Mouse (Mus musculus) forebrain, embryonic 15.5 days (tissue): ENCODE results near the gene Olfr25. TPM values are rescaled to one million over a fixed set of nuclear protein-coding genes. Genes with fewer than 3 reads are reported as not detected.

Source experiments
- ATAC-seq: fragments of 200-750 bp; cut with Nextera tagmentation; replicated peaks from 2 replicates; pipeline ENCODE4 v1.8.0; 2017; ENCODE audit warnings: mild to moderate bottlenecking, moderate TSS enrichment, moderate library complexity
- H3K27ac ChIP-seq: fragments of 300-500 bp; sonication (generic); replicated peaks from 2 replicates; pipeline ENCODE4 v1.5.1; 2015; ENCODE audit warnings: mild to moderate bottlenecking, inconsistent platforms
- H3K27me3 ChIP-seq: fragments of 300-500 bp; sonication (generic); 2 replicates; pipeline ENCODE4 v1.6.1; 2015; ENCODE audit warnings: inconsistent platforms
- H3K36me3 ChIP-seq: fragments of 300-500 bp; sonication (generic); 2 replicates; pipeline ENCODE4 v1.6.1; 2015; ENCODE audit warnings: mild to moderate bottlenecking, inconsistent platforms
- H3K4me1 ChIP-seq: fragments of 300-500 bp; sonication (generic); 2 replicates; pipeline ENCODE4 v1.6.1; 2015; ENCODE audit warnings: inconsistent platforms
- H3K4me2 ChIP-seq: fragments of 300-500 bp; sonication (generic); replicated peaks from 2 replicates; pipeline ENCODE4 v1.6.1; 2015; ENCODE audit warnings: mild to moderate bottlenecking, inconsistent platforms
- H3K4me3 ChIP-seq: fragments of 300-500 bp; sonication (generic); 2 replicates; pipeline ENCODE4 v1.5.1; 2015; ENCODE audit warnings: mild to moderate bottlenecking, inconsistent platforms
- H3K9ac ChIP-seq: fragments of 300-500 bp; sonication (generic); replicated peaks from 2 replicates; pipeline ENCODE4 v1.6.1; 2015; ENCODE audit warnings: mild to moderate bottlenecking, inconsistent platforms
- H3K9me3 ChIP-seq: fragments of 300-500 bp; sonication (generic); 2 replicates; pipeline ENCODE4 v1.6.1; 2016; ENCODE audit warnings: inconsistent platforms
- WGBS: fragments of 180-500 bp; shearing (Covaris S2); methylation state at CpG from one replicate; pipeline ENCODE4 v1.1.7; 2015; ENCODE audit warnings: mixed read lengths; 5-methylcytosine and 5-hydroxymethylcytosine counted together
- polyA plus RNA-seq: library from polyadenylated mRNA; unstranded; fragments of >200 nt; fragmentation: Nextera tagmentation; extraction: Ambion mirVana; gene quantifications from 2 replicates; pipeline ENCODE4 v1.2.1, GENCODE M21; 2015

The Olfr25 gene
- polyA plus RNA-seq, result not detected in 2 replicates

- H3K4me3 ChIP-seq, result no peak within 1 kb of the TSS
- no peak within 1 kb of the TSS for H3K27ac ChIP-seq
- WGBS, result 64% methylated on average over 3 of the region's 3 CpGs
- H3K36me3 ChIP-seq, result no peaks in the 10 kb centered on the region
- no peak within 1 kb of the TSS for H3K9ac ChIP-seq
- no peak within 1 kb of the TSS for H3K4me2 ChIP-seq
- no peaks in the 10 kb centered on the region for H3K9me3 ChIP-seq
- H3K4me1 ChIP-seq, result no peaks in the 10 kb centered on the region
- no peaks in the 10 kb centered on the region for H3K27me3 ChIP-seq
- ATAC-seq, result no peak
Measured at GRCm38 (mm10) chr9:38328760-38329159, at the start of gene Olfr25. TSS of gene Olfr25 (plus strand) at chr9:38329060.

- no peak for ATAC-seq
- no peak within 1 kb of the TSS for H3K9ac ChIP-seq
- H3K4me1 ChIP-seq, result no peaks in the 10 kb centered on the region
- H3K36me3 ChIP-seq, result no peaks in the 10 kb centered on the region
- H3K27ac ChIP-seq, result no peak within 1 kb of the TSS
- H3K4me3 ChIP-seq, result no peak within 1 kb of the TSS
- no peaks in the 10 kb centered on the region for H3K27me3 ChIP-seq
- H3K9me3 ChIP-seq, result no peaks in the 10 kb centered on the region
- 90% methylated on average over 1 of the region's 1 CpGs for WGBS
- no peak within 1 kb of the TSS for H3K4me2 ChIP-seq
Measured at GRCm38 (mm10) chr9:38290807-38291206, 38.1 kb upstream of the Olfr25 start, which contains the start of gene Olfr896-ps1. TSS of gene Olfr896-ps1 (plus strand) at chr9:38291107.

- Histone ChIP-seq H3K4me2 (no peak within 1 kb of the TSS), H3K27ac (no peak within 1 kb of the TSS), H3K36me3 (no peaks in the 10 kb centered on the region), H3K4me3 (no peak within 1 kb of the TSS), H3K9ac (no peak within 1 kb of the TSS), H3K4me1 (no peaks in the 10 kb centered on the region), H3K9me3 (no peaks in the 10 kb centered on the region), H3K27me3 (no peaks in the 10 kb centered on the region)
- ATAC-seq, result no peak
- 98% methylated on average over 4 of the region's 4 CpGs for WGBS
Measured at GRCm38 (mm10) chr9:38348111-38348510, 19.3 kb downstream of the Olfr25 start, which contains the start of gene Olfr898. TSS of gene Olfr898 (plus strand) at chr9:38348411.

- Histone ChIP-seq H3K27ac (no peak within 1 kb of the TSS), H3K36me3 (no peaks in the 10 kb centered on the region), H3K4me3 (no peak within 1 kb of the TSS), H3K4me2 (no peak within 1 kb of the TSS), H3K27me3 (no peaks in the 10 kb centered on the region), H3K9ac (no peak within 1 kb of the TSS), H3K9me3 (no peaks in the 10 kb centered on the region), H3K4me1 (no peaks in the 10 kb centered on the region)
- ATAC-seq, result no peak
- 90% methylated on average over 2 of the region's 2 CpGs for WGBS
Measured at GRCm38 (mm10) chr9:38366596-38366995, 37.7 kb downstream of the Olfr25 start, which contains the start of gene Olfr250. TSS of gene Olfr250 (plus strand) at chr9:38366896.

GRCm38 (mm10) chr9:38376786-38377185, 47.9 kb downstream of the Olfr25 start, which contains the start of gene Olfr251:
TSS of gene Olfr251 (plus strand) at chr9:38377086.
- H3K4me1 ChIP-seq, result no peaks in the 10 kb centered on the region
- no peak within 1 kb of the TSS for H3K27ac ChIP-seq
- no peak within 1 kb of the TSS for H3K9ac ChIP-seq
- H3K4me3 ChIP-seq, result no peak within 1 kb of the TSS
- no peaks in the 10 kb centered on the region for H3K36me3 ChIP-seq
- no peaks in the 10 kb centered on the region for H3K27me3 ChIP-seq
- H3K9me3 ChIP-seq, result no peaks in the 10 kb centered on the region
- no peak for ATAC-seq
- H3K4me2 ChIP-seq, result no peak within 1 kb of the TSS
- 70% methylated on average over 2 of the region's 2 CpGs for WGBS

Other genes starting within 250 kb of the Olfr25 start
- gene Olfr887, start 245.0 kb upstream of the Olfr25 start, polyA plus RNA-seq, result not detected in 2 replicates
- not detected in 2 replicates for gene Olfr888, start 220.9 kb upstream of the Olfr25 start, polyA plus RNA-seq
- 0.03 and 0.10 TPM in 2 replicates for gene Olfr889, start 213.9 kb upstream of the Olfr25 start, polyA plus RNA-seq
- not detected in 2 replicates for gene Olfr890, start 186.5 kb upstream of the Olfr25 start, polyA plus RNA-seq
- gene Olfr891, start 148.2 kb upstream of the Olfr25 start, polyA plus RNA-seq, result not detected in 2 replicates
- gene Olfr893, start 120.7 kb upstream of the Olfr25 start, polyA plus RNA-seq, result not detected in 2 replicates
- gene Olfr894, start 111.0 kb upstream of the Olfr25 start, polyA plus RNA-seq, result not detected in 2 replicates
- not detected in 2 replicates for gene Olfr143, start 76.3 kb upstream of the Olfr25 start, polyA plus RNA-seq
- gene Olfr895, start 61.2 kb upstream of the Olfr25 start, polyA plus RNA-seq, result not detected in 2 replicates
- gene Olfr896-ps1, start 38.0 kb upstream of the Olfr25 start, polyA plus RNA-seq, result not detected in 2 replicates
- gene Olfr898, start 19.4 kb downstream of the Olfr25 start, polyA plus RNA-seq, result not detected in 2 replicates
- gene Olfr250, start 37.8 kb downstream of the Olfr25 start, polyA plus RNA-seq, result not detected in 2 replicates
- gene Olfr251, start 48.0 kb downstream of the Olfr25 start, polyA plus RNA-seq, result not detected in 2 replicates
- gene Olfr147, start 72.6 kb downstream of the Olfr25 start, polyA plus RNA-seq, result not detected in 2 replicates
- gene Olfr901, start 100.4 kb downstream of the Olfr25 start, polyA plus RNA-seq, result not detected in 2 replicates
- gene Olfr902, start 118.6 kb downstream of the Olfr25 start, polyA plus RNA-seq, result not detected in 2 replicates
- gene Olfr904, start 134.1 kb downstream of the Olfr25 start, polyA plus RNA-seq, result not detected in 2 replicates
- not detected in 2 replicates for gene Olfr905, start 142.0 kb downstream of the Olfr25 start, polyA plus RNA-seq
- not detected in 2 replicates for gene Olfr906, start 158.0 kb downstream of the Olfr25 start, polyA plus RNA-seq
- not detected in 2 replicates for gene Olfr907, start 166.7 kb downstream of the Olfr25 start, polyA plus RNA-seq
- not detected in 2 replicates for gene Olfr911-ps1, start 192.5 kb downstream of the Olfr25 start, polyA plus RNA-seq
- gene Olfr910, start 208.8 kb downstream of the Olfr25 start, polyA plus RNA-seq, result not detected in 2 replicates